In the genomic region with DNA sequence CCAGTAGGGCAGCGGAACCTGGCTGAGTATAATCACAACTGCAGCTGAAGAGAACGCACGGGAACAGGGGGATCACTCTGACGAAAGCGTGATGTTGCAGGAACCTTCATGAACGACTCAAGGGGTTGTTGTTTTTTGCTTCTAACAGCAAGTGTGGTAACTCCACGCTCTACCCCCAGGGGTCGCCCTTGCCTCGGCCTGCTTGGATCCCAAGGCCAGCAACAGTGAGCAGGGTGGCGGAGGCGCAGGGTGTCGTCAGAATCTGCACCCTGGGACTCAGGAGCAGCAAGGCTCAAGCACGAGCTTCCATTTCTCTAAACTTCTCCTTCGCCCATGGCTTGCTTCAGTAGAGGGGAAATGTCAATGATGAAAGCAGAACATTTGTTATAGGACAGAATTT, we compare ENCODE assay signal across 8 mouse cellular contexts. TPM values are rescaled to one million over a fixed set of nuclear protein-coding genes. Genes with fewer than 3 reads are reported as not detected.
A peak's percentile ranks its signal among the peaks of the same experiment; 100 is the strongest.
DNase-seq lines count a peak whose midpoint lies in the region; ATAC-seq lines count a peak whose summit lies in the region.

No protein-coding gene starts in this region.

- ATAC-seq in activated CD4-positive, CD25-positive, alpha-beta regulatory T cell, adult 4 months = peak; percentile 65
- peak; percentile 84 for ATAC-seq in granulocyte monocyte progenitor cell, adult 5-6 weeks (replicated peaks; ENCODE audit: poor library complexity, severe bottlenecking)

- DNase-seq in A20 (ENCODE audit: low read depth, low spot score) = peak; percentile 71
- DNase-seq in cerebellum, postnatal 4 days (ENCODE audit: low spot score in 2 of 2) = peak; percentile 70 to 85
- peak; percentile 93 for DNase-seq in kidney, postnatal 10 days
- DNase-seq in lung, adult 18-20 months = peak; percentile 82 to 87
- peak; percentile 62 for DNase-seq in ovary, adult 18-20 months (ENCODE audit: low spot score)
- peak; percentile 75 to 93 for DNase-seq in thymus, postnatal 10 days (ENCODE audit: low spot score in 2 of 2)

RNA-seq across cellular contexts. Expression of gene Selplg, which starts 22.1 kb away (rescaled TPM):
- 100 to 1,000 TPM; 629 to 698 TPM for polyA plus RNA-seq in activated CD4-positive, CD25-positive, alpha-beta regulatory T cell, adult 4 months (2017; shearing (Covaris generic))
- total RNA-seq in granulocyte monocyte progenitor cell, adult 5-6 weeks (2014; fragmentation: Nextera tagmentation) = 288 and 331 TPM in 2 replicates
- total RNA-seq in granulocyte monocyte progenitor cell, adult 5-6 weeks (2017) = 99.4 and 109 TPM in 2 replicates

RNA-seq across cellular contexts. Expression of gene Coro1c, which starts 54.1 kb away (rescaled TPM):
- polyA plus RNA-seq in activated CD4-positive, CD25-positive, alpha-beta regulatory T cell, adult 4 months (2017; shearing (Covaris generic)) = 10 to 100 TPM; 59.2 to 70.7 TPM
- 55.8 and 64.9 TPM in 2 replicates for total RNA-seq in granulocyte monocyte progenitor cell, adult 5-6 weeks (2014; fragmentation: Nextera tagmentation)
- 80.5 and 102 TPM in 2 replicates for total RNA-seq in granulocyte monocyte progenitor cell, adult 5-6 weeks (2017)

RNA-seq across cellular contexts. Expression of gene Tmem119, which starts 54.2 kb away (rescaled TPM):
- polyA plus RNA-seq in activated CD4-positive, CD25-positive, alpha-beta regulatory T cell, adult 4 months (2017; shearing (Covaris generic)) = not detected
- total RNA-seq in granulocyte monocyte progenitor cell, adult 5-6 weeks (2014; fragmentation: Nextera tagmentation) = 11.1 and 13.4 TPM in 2 replicates
- total RNA-seq in granulocyte monocyte progenitor cell, adult 5-6 weeks (2017) = 4.2 and 7.8 TPM in 2 replicates

Comparison
In these comparisons a context has a peak if more than half of its experiments do, and no peak if none do; other contexts are left out.
1. Peak in every context shown above with its lines: DNase-seq and ATAC-seq.